Comparison of ENCODE assay signal across 8 mouse cellular contexts in the genomic region with DNA sequence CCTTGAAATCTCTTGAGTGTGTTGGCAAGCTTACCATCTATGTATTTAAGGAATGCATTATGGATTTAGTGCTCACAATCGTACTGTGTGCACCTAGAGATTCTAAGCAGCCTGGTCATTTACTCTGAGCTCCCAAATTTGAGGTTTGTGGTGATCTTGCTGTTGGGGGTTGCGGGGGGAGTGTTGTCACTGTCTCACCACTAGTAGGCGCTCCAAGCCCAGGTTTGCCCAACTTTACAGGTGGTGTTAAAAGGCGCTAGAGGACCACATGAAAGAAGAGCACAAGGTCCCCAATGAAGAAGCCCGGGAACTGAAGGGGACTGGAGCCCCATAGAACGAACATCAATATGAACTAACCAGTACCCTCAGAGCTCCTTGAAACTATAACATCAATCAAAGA.
"Had no signal": no experiment of that assay in that cellular context is flagged by ENCODE, and none has a peak within 500 bp of the region (broad histone marks: within the 10 kb centered on the region; RNA-seq: fewer than 3 reads in every experiment).

No protein-coding gene starts in this region.

- DNase-seq: kidney, adult 8-10 months; kidney, postnatal 14 days; left cerebral cortex, postnatal 4 days; lung, adult 18-20 months; right cerebral cortex, adult 18-20 months had no signal

- H3K9ac ChIP-seq: limb, embryonic 13.5 days; liver, embryonic 12.5 days; midbrain, embryonic 12.5 days had no signal

- H3K27me3 ChIP-seq: limb, embryonic 13.5 days; liver, embryonic 12.5 days; midbrain, embryonic 12.5 days had no signal

- H3K4me3 ChIP-seq: limb, embryonic 13.5 days; liver, embryonic 12.5 days; midbrain, embryonic 12.5 days had no signal

- H3K4me1 ChIP-seq: limb, embryonic 13.5 days; liver, embryonic 12.5 days; midbrain, embryonic 12.5 days had no signal

- H3K4me2 ChIP-seq: limb, embryonic 13.5 days; liver, embryonic 12.5 days; midbrain, embryonic 12.5 days had no signal

- H3K36me3 ChIP-seq: limb, embryonic 13.5 days; liver, embryonic 12.5 days; midbrain, embryonic 12.5 days had no signal

- H3K27ac ChIP-seq: limb, embryonic 13.5 days; liver, embryonic 12.5 days; midbrain, embryonic 12.5 days had no signal

- ATAC-seq: liver, embryonic 12.5 days had no signal
